Mouse (Mus musculus): ENCODE data around the gene Trim37. TPM values are rescaled to one million over a fixed set of nuclear protein-coding genes. Genes with fewer than 3 reads are reported as not detected.
A peak's percentile ranks its signal among the peaks of the same experiment; 100 is the strongest.
"Not testable (repeated sequence)": the region's sequence is repeated elsewhere in the genome, so short reads cannot be mapped to it uniquely, and the experiment has no call there.

Gene Trim37
- total and polyA plus RNA-seq, 3 experiments, result 1.9 to 8.3 (median 5.9) TPM

DNA sequence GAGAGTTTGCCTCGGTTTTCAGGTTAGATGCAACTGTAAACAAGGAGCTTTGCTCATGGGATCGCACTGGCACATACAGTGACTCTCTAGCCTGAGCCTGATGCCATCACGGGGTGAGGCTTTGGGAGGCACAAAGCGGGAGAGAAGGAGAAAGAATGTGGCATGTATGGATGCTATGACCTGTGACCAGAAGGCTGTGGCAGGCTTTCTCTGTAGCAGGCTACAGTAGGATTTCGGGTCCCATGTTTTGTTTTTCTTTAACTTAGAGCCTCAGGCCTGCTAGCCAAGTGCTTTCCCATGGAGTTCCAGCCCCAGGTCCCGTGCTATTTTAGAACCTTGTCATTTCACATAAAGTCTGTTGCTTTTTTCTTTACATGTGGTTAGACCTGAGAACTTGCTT is 123.3 kb downstream of the Trim37 start:
- 81% methylated on average over 6 of the region's 6 CpGs for WGBS
- DNase-seq, result no peak
- Histone ChIP-seq H3K9ac (ENCODE audit: low read depth, low read length) (no peak overlapping the region), H3K79me2 (replicated peaks; ENCODE audit: control insufficient read depth, insufficient read depth, low read length) (no peaks in the 10 kb centered on the region), H3K36me3 (ENCODE audit: control insufficient read depth, insufficient read depth, low read length) (no peaks in the 10 kb centered on the region; the same call in 1 of the 2 replicates), H3K27me3 (ENCODE audit: control insufficient read depth, insufficient read depth, low read length) (no peaks in the 10 kb centered on the region), H3K27ac (no peak overlapping the region), H3K4me3 (no peak overlapping the region), H3K4me1 (ENCODE audit: control insufficient read depth, insufficient read depth, low read length) (peaks cover 2% of the 10 kb centered on the region)
- intact Hi-C loops (cut with DNase I), result no loop called here
- no peak for TF ChIP-seq POLR2A (IDR thresholded peaks at IDR 0.05; ENCODE audit: insufficient read depth, low read depth, low read length)
- no peak for TF ChIP-seq EP300 (IDR thresholded peaks at IDR 0.05; ENCODE audit: insufficient read depth, low read depth, low read length)
- TF ChIP-seq CTCF (IDR thresholded peaks at IDR 0.05), result no peak

DNA sequence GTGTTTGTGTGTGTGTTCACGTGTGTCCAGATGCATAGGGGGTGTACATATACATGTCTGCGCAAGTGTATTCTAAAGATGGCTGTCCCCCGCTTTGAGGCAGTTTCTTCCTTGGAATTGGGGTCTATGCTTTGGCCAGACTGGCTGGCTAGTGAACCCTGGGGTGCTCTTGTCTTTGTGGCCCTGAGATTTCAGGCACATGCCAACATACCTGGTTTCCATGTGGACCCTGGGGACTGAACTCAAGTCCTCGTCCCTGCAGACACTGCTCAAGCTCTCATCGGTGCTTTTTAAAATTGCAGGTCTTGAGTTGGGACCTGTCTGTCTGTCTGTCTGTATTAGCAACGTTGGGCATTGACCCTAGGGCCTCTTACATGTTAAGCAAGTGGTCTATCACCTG is 126.4 kb downstream of the Trim37 start:
- no peaks in the 10 kb centered on the region for H3K27me3 ChIP-seq (ENCODE audit: control insufficient read depth, insufficient read depth, low read length)
- WGBS, result 89% methylated on average over 6 of the region's 6 CpGs
- no peak overlapping the region for H3K27ac ChIP-seq
- H3K9ac ChIP-seq (ENCODE audit: low read depth, low read length), result no peak overlapping the region
- no peak for TF ChIP-seq POLR2A (IDR thresholded peaks at IDR 0.05; ENCODE audit: insufficient read depth, low read depth, low read length)
- no peak for TF ChIP-seq CTCF (IDR thresholded peaks at IDR 0.05)
- no peak for TF ChIP-seq EP300 (IDR thresholded peaks at IDR 0.05; ENCODE audit: insufficient read depth, low read depth, low read length)
- H3K4me3 ChIP-seq, result no peak overlapping the region
- DNase-seq, result no peak
- no peaks in the 10 kb centered on the region for H3K4me1 ChIP-seq (ENCODE audit: control insufficient read depth, insufficient read depth, low read length)
- no peaks in the 10 kb centered on the region for H3K79me2 ChIP-seq (replicated peaks; ENCODE audit: control insufficient read depth, insufficient read depth, low read length)
- no peaks in the 10 kb centered on the region for H3K36me3 ChIP-seq (ENCODE audit: control insufficient read depth, insufficient read depth, low read length)
- intact Hi-C loops (cut with DNase I), result no loop called here

DNA sequence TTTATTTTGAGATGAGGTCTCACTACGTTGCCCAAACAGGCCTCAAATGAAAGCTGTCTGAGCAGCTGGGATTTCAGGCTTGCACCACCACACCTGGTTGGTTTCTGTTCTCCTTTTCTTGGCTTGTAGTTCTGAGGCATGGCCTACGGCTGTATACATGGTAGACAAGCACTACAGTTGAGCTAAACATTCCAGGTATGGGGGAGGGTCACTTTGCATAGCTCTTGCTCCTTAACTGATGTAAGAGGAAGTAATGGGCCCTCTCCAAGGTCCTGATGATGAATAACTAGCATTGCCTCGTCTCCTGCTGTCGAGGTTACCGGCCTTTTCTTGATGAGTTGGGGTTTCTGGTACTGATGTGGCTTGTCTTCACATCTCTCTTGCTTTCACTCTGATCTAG is 127.3 kb downstream of the Trim37 start:
- WGBS, result 71% methylated on average over 5 of the region's 5 CpGs
- intact Hi-C loops (cut with DNase I), result no loop called here
- DNase-seq, result no peak
- TF ChIP-seq POLR2A (IDR thresholded peaks at IDR 0.05; ENCODE audit: insufficient read depth, low read depth, low read length), result no peak
- TF ChIP-seq EP300 (IDR thresholded peaks at IDR 0.05; ENCODE audit: insufficient read depth, low read depth, low read length), result no peak
- no peak for TF ChIP-seq CTCF (IDR thresholded peaks at IDR 0.05)
- Histone ChIP-seq H3K4me1 (ENCODE audit: control insufficient read depth, insufficient read depth, low read length) (no peaks in the 10 kb centered on the region), H3K4me3 (no peak overlapping the region), H3K79me2 (replicated peaks; ENCODE audit: control insufficient read depth, insufficient read depth, low read length) (no peaks in the 10 kb centered on the region), H3K27ac (no peak overlapping the region), H3K36me3 (ENCODE audit: control insufficient read depth, insufficient read depth, low read length) (no peaks in the 10 kb centered on the region), H3K27me3 (ENCODE audit: control insufficient read depth, insufficient read depth, low read length) (no peaks in the 10 kb centered on the region), H3K9ac (ENCODE audit: low read depth, low read length) (no peak overlapping the region)

DNA sequence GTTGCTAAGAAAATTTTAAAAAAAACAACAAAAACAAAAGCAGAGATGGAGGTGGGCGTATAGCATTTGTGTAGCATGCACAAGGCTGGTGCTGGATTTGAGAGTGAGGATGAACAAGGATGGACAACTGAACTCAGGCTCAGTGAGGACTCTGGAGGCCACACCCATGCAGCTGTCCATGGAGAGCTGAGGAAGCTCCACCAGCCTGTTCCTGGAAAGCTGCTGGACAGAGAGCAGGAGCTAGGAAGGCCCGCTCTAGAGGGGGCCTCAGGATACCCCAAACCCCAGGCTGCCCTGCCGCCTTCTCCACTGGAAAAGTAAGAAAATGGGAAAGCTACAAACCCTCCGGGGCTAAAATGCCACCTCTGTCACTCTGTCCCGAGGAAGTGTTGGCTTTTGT is 130.4 kb downstream of the Trim37 start:
- no peaks in the 10 kb centered on the region for H3K79me2 ChIP-seq (replicated peaks; ENCODE audit: control insufficient read depth, insufficient read depth, low read length)
- intact Hi-C loops (cut with DNase I), result no loop called here
- no peaks in the 10 kb centered on the region for H3K36me3 ChIP-seq (ENCODE audit: control insufficient read depth, insufficient read depth, low read length)
- H3K27ac ChIP-seq, result no peak overlapping the region
- 93% methylated on average over 5 of the region's 5 CpGs for WGBS
- no peak overlapping the region for H3K9ac ChIP-seq (ENCODE audit: low read depth, low read length)
- H3K4me3 ChIP-seq, result no peak overlapping the region
- TF ChIP-seq CTCF (IDR thresholded peaks at IDR 0.05) (no peak), POLR2A (IDR thresholded peaks at IDR 0.05; ENCODE audit: insufficient read depth, low read depth, low read length) (no peak), EP300 (IDR thresholded peaks at IDR 0.05; ENCODE audit: insufficient read depth, low read depth, low read length) (no peak)
- no peaks in the 10 kb centered on the region for H3K4me1 ChIP-seq (ENCODE audit: control insufficient read depth, insufficient read depth, low read length)
- no peak for DNase-seq
- H3K27me3 ChIP-seq (ENCODE audit: control insufficient read depth, insufficient read depth, low read length), result no peaks in the 10 kb centered on the region

DNA sequence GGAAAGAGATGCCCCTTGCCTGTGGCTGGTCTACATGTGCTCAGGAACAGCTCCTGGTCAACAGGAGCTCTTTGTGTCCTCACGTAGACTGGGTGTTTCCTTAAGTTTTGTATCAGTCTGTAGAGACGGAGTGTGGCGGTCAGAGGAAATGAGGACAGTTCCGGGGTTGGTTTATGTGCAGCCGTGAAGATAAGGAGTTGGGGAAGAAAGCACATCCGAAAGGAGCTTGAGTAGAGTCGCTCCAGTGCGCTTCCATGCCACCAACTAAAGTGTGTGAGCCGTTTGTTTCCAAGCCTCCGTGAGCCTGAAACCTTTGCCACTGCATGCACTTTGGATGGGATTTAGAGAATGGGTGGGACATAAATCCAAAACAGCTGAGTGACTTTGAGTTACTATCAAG is 132.9 kb downstream of the Trim37 start:
- DNase-seq, result no peak
- Histone ChIP-seq H3K27ac (no peak overlapping the region), H3K4me3 (no peak overlapping the region), H3K79me2 (replicated peaks; ENCODE audit: control insufficient read depth, insufficient read depth, low read length) (no peaks in the 10 kb centered on the region), H3K36me3 (ENCODE audit: control insufficient read depth, insufficient read depth, low read length) (no peaks in the 10 kb centered on the region), H3K27me3 (ENCODE audit: control insufficient read depth, insufficient read depth, low read length) (no peaks in the 10 kb centered on the region), H3K9ac (ENCODE audit: low read depth, low read length) (no peak overlapping the region), H3K4me1 (ENCODE audit: control insufficient read depth, insufficient read depth, low read length) (no peaks in the 10 kb centered on the region)
- 30% methylated on average over 10 of the region's 10 CpGs for WGBS
- intact Hi-C loops (cut with DNase I), result no loop called here
- TF ChIP-seq POLR2A (IDR thresholded peaks at IDR 0.05; ENCODE audit: insufficient read depth, low read depth, low read length) (no peak), EP300 (IDR thresholded peaks at IDR 0.05; ENCODE audit: insufficient read depth, low read depth, low read length) (no peak), CTCF (IDR thresholded peaks at IDR 0.05) (no peak)

DNA sequence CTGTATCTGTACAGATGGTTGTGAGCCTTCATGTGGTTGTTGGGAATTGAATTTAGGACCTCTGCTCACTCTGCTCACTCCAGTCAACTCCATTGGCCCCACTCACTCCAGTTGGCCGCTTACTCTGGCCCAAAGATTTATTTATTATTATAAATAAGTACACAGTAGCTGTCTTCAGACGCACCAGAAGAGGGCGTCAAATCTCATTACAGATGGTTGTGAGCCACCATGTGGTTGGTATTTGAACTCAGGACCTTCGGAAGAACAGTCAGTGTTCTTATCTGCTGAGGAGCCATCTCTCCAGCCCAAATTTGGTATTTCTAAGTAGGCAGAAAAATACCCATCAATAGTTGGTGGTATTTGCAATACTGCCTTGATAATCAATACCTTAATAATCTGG is 134.8 kb downstream of the Trim37 start:
- WGBS, result 74% methylated on average over 4 of the region's 4 CpGs
- intact Hi-C loops (cut with DNase I), result not testable (repeated sequence)

More for the DNA sequence above, 134.8 kb downstream of the Trim37 start:
- not testable (repeated sequence) for H3K79me2 ChIP-seq (replicated peaks; ENCODE audit: control insufficient read depth, insufficient read depth, low read length); H3K27me3 ChIP-seq (ENCODE audit: control insufficient read depth, insufficient read depth, low read length); H3K36me3 ChIP-seq (ENCODE audit: control insufficient read depth, insufficient read depth, low read length); H3K27ac ChIP-seq; H3K9ac ChIP-seq (ENCODE audit: low read depth, low read length); DNase-seq; H3K4me3 ChIP-seq; H3K4me1 ChIP-seq (ENCODE audit: control insufficient read depth, insufficient read depth, low read length)
- peak; percentile 45 for TF ChIP-seq CTCF (IDR thresholded peaks at IDR 0.05)
